Mouse (Mus musculus): ENCODE data around the gene Zzz3. TPM values are rescaled to one million over a fixed set of nuclear protein-coding genes. Genes with fewer than 3 reads are reported as not detected.

Gene Zzz3
- polyA plus RNA-seq, 1 experiment: 14.4 TPM

DNA sequence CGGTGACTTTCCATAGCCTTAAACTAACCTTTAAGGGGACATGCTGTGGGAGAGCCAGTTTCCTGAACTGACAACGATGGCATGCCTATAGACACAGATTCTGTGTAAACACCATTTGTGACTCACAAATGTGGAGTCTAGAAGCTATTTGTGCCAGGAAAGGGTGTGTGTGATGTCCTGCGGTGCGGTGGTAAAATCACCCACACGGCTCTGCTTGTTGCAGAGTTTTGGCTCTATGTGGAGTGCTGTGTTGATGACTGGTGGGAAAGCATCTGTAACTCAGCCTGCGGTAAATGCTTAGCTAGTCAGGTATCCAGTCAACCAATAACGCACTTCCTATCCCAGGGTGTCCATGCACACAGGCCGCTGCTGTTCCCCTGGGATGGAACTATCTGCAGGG is 112.6 kb downstream of the Zzz3 start:
- Histone ChIP-seq H3K4me1 (ENCODE audit: control insufficient read depth, insufficient read depth, insufficient read length) (no peaks in the 10 kb centered on the region), H3K27ac (ENCODE audit: insufficient read depth, low read length) (no peak overlapping the region), H3K36me3 (ENCODE audit: control insufficient read depth, insufficient read depth, low read length) (no peaks in the 10 kb centered on the region), H3K4me3 (ENCODE audit: extremely low read depth, insufficient read depth, insufficient read length) (no peak overlapping the region), H3K27me3 (ENCODE audit: control insufficient read depth, insufficient read depth, low read length) (no peaks in the 10 kb centered on the region)
- DNase-seq (ENCODE audit: low read depth in 1 of 2, low spot score in 2 of 2): no peak
- TF ChIP-seq CTCF (IDR thresholded peaks at IDR 0.05; ENCODE audit: extremely low read depth, insufficient read depth, insufficient read length, insufficient replicate concordance) (no peak), POLR2A (IDR thresholded peaks at IDR 0.05; ENCODE audit: low read depth, low read length) (no peak)
- WGBS: 90% methylated on average over 8 of the region's 8 CpGs

DNA sequence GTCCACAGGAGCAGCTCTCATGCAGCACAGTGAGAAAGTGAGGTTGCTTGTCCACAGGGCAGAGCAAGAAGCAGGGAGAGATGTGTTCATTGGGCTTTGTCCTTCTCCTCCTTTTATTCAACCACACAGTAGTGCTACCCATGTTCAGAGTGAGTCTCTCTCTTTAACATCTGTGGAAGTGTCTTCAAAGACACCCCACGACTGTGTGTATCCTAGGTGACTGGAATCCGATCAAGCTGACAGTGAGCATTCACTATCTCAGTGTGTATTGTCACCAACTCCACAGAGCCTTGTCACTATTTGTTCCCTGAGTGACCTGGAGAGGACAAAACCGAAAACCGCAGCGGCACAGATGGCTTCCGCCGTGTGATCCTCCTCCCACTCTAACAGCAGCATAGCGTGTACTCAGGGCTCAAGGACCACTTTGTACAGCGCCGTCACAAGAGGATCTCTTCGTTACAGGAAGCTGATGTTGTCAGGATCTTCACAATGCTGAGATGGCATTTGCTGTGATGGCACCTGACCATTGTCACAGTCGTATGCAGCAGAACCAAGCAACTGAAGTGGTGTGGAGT is 113.2 kb downstream of the Zzz3 start:
- no peak overlapping the region for H3K27ac ChIP-seq (ENCODE audit: insufficient read depth, low read length)
- H3K27me3 ChIP-seq (ENCODE audit: control insufficient read depth, insufficient read depth, low read length): no peaks in the 10 kb centered on the region
- H3K4me1 ChIP-seq (ENCODE audit: control insufficient read depth, insufficient read depth, insufficient read length): no peaks in the 10 kb centered on the region
- 86% methylated on average over 12 of the region's 12 CpGs for WGBS
- H3K4me3 ChIP-seq (ENCODE audit: extremely low read depth, insufficient read depth, insufficient read length): no peak overlapping the region
- no peak for TF ChIP-seq CTCF (IDR thresholded peaks at IDR 0.05; ENCODE audit: extremely low read depth, insufficient read depth, insufficient read length, insufficient replicate concordance)
- no peaks in the 10 kb centered on the region for H3K36me3 ChIP-seq (ENCODE audit: control insufficient read depth, insufficient read depth, low read length)
- no peak for DNase-seq (ENCODE audit: low read depth in 1 of 2, low spot score in 2 of 2)

DNA sequence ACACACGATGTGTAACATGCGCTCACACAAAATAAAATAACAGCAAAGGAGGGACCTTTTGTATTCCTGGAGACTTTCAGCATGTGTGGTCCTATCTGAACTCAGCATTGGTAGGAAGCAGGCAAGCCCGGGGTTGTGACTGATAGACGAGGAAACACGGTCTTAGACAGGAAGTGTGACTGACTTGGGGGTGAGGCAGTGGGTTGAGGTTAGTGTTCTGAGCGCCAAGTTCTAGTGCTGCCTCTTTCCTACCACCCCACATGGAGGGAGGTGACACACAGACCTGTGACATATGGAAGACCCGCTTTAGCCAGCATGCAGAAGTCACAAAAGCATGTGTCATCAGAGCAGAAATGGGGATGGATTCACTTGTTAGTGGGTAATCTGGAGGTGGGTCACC is 114.0 kb downstream of the Zzz3 start:
- 32% methylated on average over 7 of the region's 7 CpGs for WGBS
- Histone ChIP-seq H3K36me3 (ENCODE audit: control insufficient read depth, insufficient read depth, low read length) (no peaks in the 10 kb centered on the region), H3K4me3 (ENCODE audit: extremely low read depth, insufficient read depth, insufficient read length) (no peak overlapping the region), H3K27me3 (ENCODE audit: control insufficient read depth, insufficient read depth, low read length) (no peaks in the 10 kb centered on the region), H3K4me1 (ENCODE audit: control insufficient read depth, insufficient read depth, insufficient read length) (no peaks in the 10 kb centered on the region), H3K27ac (ENCODE audit: insufficient read depth, low read length) (no peak overlapping the region)
- no peak for TF ChIP-seq POLR2A (IDR thresholded peaks at IDR 0.05; ENCODE audit: low read depth, low read length)
- no peak for TF ChIP-seq CTCF (IDR thresholded peaks at IDR 0.05; ENCODE audit: extremely low read depth, insufficient read depth, insufficient read length, insufficient replicate concordance)
- DNase-seq (ENCODE audit: low read depth in 1 of 2, low spot score in 2 of 2): no peak

Other genes starting within 250 kb of the Zzz3 start
- gene Gipc2, start 229.2 kb upstream of the Zzz3 start, polyA plus RNA-seq (2012; rRNA removed): 0.06 and 0.12 TPM in 2 replicates
- gene Dnajb4, start 185.2 kb upstream of the Zzz3 start, polyA plus RNA-seq (2012; rRNA removed): 2.2 and 2.4 TPM in 2 replicates
- gene Fubp1, start 185.1 kb upstream of the Zzz3 start, polyA plus RNA-seq (2012; rRNA removed): 59.1 and 68.7 TPM in 2 replicates
- 0.18 TPM in 1 of 2 replicates, not detected in the other for gene Nexn, start 129.1 kb upstream of the Zzz3 start, polyA plus RNA-seq (2012; rRNA removed)
- gene Miga1, start 55.1 kb upstream of the Zzz3 start, polyA plus RNA-seq (2012; rRNA removed): 4.6 and 8.8 TPM in 2 replicates
- 6.7 and 7.3 TPM in 2 replicates for gene Usp33, start 49.0 kb upstream of the Zzz3 start, polyA plus RNA-seq (2012; rRNA removed)